Mouse (Mus musculus) heart, postnatal 10 days (tissue): ENCODE measurements around the gene Tmem38a. TPM values are rescaled to one million over a fixed set of nuclear protein-coding genes. Genes with fewer than 3 reads are reported as not detected.

ENCODE experiments used
- DNase-seq, 2 experiments: peaks; one replicate each; pipeline ENCODE4 v3.0.0; 2021
- intact Hi-C: fragments of 180-260 bp; cut with DNase I; formaldehyde crosslinking; loops from one replicate; pipeline ENCODE4 v1.15.1; 2025
- microRNA-seq, 2 experiments: library from miRNA; unstranded; fragments of <30 nt; microRNA quantifications; one replicate each; pipeline ENCODE4 v1.2.0; 2022
- total RNA-seq, 2 experiments: library from RNA; stranded (reverse); gene quantifications; 2 replicates each; pipeline ENCODE4 v1.2.3; 2021

Tmem38a gene
- total RNA-seq, 2 experiments from 2014 or later = 281 to 299 TPM

DNA sequence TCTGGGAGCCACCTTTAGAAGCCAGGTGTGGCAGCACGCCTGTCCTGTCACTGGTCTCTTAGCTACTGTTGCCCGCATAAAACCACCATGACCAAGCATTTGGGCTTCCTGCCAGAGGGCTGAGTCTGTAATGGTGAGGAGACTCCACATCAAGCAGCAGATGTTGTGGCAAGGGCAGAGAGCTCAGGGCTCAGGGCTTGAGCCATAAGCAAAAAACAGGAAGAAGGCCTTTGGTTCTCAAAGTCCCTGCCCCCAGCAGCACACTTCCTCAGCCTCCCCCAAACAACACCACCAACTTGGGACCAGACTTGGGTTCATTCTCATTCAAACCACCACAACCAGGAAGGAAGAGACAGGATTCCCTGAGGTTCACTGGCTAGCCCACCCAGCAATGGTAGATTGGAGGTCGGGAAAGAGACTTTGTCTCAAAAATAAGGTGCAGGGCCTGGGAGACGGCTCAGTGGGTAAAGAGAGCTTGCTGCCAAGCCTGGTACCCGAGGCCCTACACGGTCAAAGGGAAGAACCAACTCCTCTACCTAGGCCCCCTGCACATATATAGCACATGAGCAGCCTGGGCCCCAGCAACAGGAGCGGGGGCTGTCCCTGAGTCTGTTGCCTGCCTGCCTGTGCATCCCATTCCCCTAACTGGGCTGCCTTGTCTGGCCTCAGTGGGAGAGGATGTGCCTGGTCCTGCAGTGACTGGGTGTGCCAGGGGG lies 11.4 kb downstream of the Tmem38a start:
- intact Hi-C loops = no loop called here
- peak; percentile 77 to 79 for DNase-seq

DNA sequence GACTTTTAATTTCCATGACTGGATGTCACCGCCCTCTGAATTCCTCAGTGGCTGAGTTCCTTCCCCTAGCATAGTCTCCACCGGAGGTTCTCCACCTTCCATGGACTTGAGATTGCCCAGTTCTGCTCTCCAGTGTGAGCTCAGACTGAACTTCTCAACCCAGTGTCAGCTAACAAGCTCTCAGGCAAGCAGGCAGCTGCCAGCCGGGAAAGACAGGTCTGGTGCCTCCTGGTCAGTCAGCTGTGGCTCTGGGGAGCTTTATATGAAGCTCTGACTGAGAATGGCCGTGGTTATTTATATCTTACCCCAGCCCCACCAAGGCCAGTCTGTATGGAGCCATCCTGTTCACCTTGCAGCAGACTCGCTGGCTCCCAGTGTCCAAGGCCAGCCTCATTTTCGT lies 12.5 kb downstream of the Tmem38a start:
- intact Hi-C loops = no loop called here
- peak; percentile 36 to 55 for DNase-seq

DNA sequence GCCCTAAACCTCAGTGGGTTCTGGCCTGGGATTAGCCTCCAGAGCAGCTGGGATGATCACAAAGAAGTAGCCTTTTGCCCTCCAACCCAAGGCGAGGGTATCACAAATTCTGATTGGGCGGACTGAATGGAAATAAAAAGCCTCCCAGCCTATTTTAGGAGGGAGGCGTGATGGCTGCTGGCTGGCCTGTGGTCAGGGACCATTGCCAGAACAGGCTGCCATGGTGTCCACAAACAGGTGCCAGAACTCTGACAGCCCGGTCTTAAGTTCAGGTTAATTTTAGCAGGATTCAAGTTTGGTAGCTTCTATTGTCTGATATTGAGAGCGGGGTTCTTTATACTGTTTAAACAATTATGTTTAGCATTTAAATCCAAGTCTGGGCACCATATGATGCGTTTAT lies 16.0 kb downstream of the Tmem38a start:
- intact Hi-C loops = no loop called here
- DNase-seq = peak; percentile 83 to 88

DNA sequence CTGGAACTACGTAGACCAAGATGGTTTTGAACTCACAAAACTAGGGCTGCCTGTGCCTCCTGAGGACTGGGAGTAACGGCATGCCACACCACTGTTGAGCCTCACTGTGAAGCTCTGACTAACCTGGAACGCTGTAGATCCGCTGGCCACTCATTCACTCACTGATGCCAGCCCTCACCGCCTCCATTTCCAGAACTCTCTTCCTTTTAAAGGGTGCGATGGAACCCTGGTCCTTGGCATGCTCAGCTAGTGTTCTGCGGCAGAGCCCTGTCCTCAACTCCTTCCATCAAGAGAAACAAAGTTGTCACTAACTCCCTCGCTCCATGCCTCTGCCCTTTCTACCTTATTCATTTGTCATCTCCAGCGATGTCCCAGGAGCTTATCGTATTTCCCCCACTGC lies 17.0 kb downstream of the Tmem38a start:
- intact Hi-C loops = no loop called here
- DNase-seq = no peak

DNA sequence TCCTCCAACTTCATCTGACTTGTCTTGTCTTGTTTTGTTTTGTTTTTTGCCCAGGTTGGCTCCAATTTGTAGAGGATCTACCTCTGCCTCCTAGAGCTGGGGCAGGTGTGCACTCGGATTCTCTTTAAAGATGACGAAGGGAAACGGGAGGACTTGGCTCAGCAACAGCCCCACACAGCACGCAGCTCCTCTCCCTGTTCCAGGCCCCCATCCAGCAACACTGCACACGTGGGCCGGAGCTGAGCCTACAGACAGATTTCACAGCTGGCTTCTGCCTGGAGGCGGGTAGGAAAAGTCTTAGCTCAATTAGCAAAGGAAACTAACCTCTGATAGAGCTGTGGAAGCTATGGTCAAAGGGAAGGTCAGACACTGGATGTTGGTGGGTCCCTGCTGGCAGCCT lies 17.4 kb downstream of the Tmem38a start:
- DNase-seq = peak; percentile 70 to 80
- intact Hi-C loops = no loop called here

DNA sequence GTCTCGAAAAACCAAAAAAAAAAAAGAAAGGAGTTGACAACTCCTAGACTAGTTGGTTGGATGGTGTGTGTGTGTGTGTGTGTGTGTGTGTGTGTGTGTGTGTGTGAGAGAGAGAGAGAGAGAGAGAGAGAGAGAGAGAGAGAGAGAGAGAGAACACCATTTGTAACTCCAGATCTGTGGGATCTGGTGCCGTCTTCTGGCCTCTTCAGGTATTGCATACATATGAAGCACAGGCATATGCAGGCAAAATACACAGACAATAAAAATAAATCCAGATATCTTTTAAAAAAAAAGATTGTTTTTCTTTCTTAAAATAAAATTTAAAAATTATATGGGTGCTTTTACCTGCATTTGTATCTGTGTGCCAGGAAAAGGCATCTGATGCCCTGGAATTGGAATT lies 18.3 kb downstream of the Tmem38a start:
- DNase-seq = peak; percentile 60 to 69
- intact Hi-C loops = no loop called here

Small RNAs within 50 kb of the gene (microRNA-seq; reads per million reads assigned to microRNA genes)
- 0 reads per million in 2 experiments for gene Gm28019

Other genes starting within 250 kb of the Tmem38a start
- 10 to 100 TPM; 49.9 to 52.4 TPM for gene Eps15l1, start 150.6 kb upstream of the Tmem38a start, total RNA-seq
- gene Calr3, start 128.2 kb upstream of the Tmem38a start, total RNA-seq = 1 to 10 TPM; 4.3 to 4.7 TPM
- gene 1700030K09Rik, start 128.2 kb upstream of the Tmem38a start, total RNA-seq = 1 to 10 TPM; 4.6 to 5.4 TPM
- gene Cherp, start 96.8 kb upstream of the Tmem38a start, total RNA-seq = 10 to 100 TPM; 45.9 to 55.4 TPM
- 10 to 100 TPM; 32.8 to 34.8 TPM for gene Slc35e1, start 79.4 kb upstream of the Tmem38a start, total RNA-seq
- gene Med26, start 23.8 kb upstream of the Tmem38a start, total RNA-seq = 1 to 10 TPM; 9.3 to 9.9 TPM
- 100 to 1,000 TPM; 120 to 122 TPM for gene Smim7, start 967 bp upstream of the Tmem38a start, total RNA-seq
- under 1 TPM; 0.82 to 0.89 TPM for gene Nwd1, start 74.7 kb downstream of the Tmem38a start, total RNA-seq
- gene Sin3b, start 151.2 kb downstream of the Tmem38a start, total RNA-seq = 100 to 1,000 TPM; 117 to 120 TPM
- 1 to 10 TPM; 3.1 to 4.3 TPM for gene F2rl3, start 189.8 kb downstream of the Tmem38a start, total RNA-seq